Mouse (Mus musculus) E14TG2a.4 (cell line): ENCODE measurements around the gene Hist1h1t.

Experiments
- CTCF ChIP-seq: conservative IDR thresholded peaks from 2 replicates; pipeline ENCODE4 v1.5.1; 2014; ENCODE audit warnings: low read length
- NANOG ChIP-seq: IDR thresholded peaks from 2 replicates; pipeline ENCODE4 v1.6.1; 2014; ENCODE audit warnings: borderline replicate concordance, low read length, mixed read lengths

DNA sequence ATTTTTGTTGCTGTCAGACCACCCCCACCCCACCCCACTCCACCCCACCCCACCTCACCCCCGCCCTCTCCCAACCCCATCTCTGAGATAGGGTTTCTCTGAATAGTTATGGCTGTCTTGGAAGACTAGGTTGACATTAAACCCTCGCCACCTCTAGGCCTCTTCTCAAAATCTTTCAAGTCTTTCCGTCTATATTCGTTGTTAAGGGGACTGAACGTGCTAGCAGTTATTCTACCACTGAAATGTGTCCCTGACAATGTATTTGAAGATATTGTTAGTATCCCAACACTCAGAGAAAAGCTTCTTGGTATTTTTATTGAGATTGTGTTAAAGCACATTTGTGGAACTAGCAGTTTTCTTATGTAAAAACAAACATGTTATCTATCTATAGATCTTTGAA, 45.3 kb downstream of the Hist1h1t start:
- no peak for TF ChIP-seq CTCF
- TF ChIP-seq NANOG: no peak
